Mouse (Mus musculus) liver, embryonic 14.5 days (tissue): ENCODE data around the gene Necab2. TPM values are rescaled to one million over a fixed set of nuclear protein-coding genes. Genes with fewer than 3 reads are reported as not detected.

ENCODE experiments used
- ATAC-seq: fragments of 200-750 bp; cut with Nextera tagmentation; 2 replicates; pipeline ENCODE4 v1.8.0; 2017; ENCODE audit warnings: moderate number of reproducible peaks, mild to moderate bottlenecking, moderate library complexity; ENCODE audit not compliant: insufficient read depth
- DNase-seq, 3 experiments: peaks; one replicate each; pipeline ENCODE4 v3.0.0-alpha.2; 2012 to 2013; ENCODE audit warnings: low read depth in 3 of 3, low spot score in 3 of 3
- H3K27ac ChIP-seq: fragments of 300-500 bp; sonication (generic); 2 replicates; pipeline ENCODE4 v1.5.1; 2014; ENCODE audit warnings: moderate library complexity, mild to moderate bottlenecking, control low read depth, inconsistent platforms
- H3K27me3 ChIP-seq: fragments of 300-500 bp; sonication (generic); 2 replicates; pipeline ENCODE4 v1.6.1; 2014; ENCODE audit warnings: mild to moderate bottlenecking, low read length, moderate library complexity; ENCODE audit not compliant: control insufficient read depth, insufficient read depth
- H3K36me3 ChIP-seq: fragments of 300-500 bp; sonication (generic); replicated peaks from 2 replicates; pipeline ENCODE4 v1.6.1; 2014; ENCODE audit warnings: low read depth; ENCODE audit not compliant: control insufficient read depth, insufficient read depth
- H3K4me1 ChIP-seq, 2 experiments: fragments of 200-500 bp in 1 of 2; fragments of 300-500 bp in 1 of 2; sonication (generic) in 1 of 2; replicated peaks; 2 replicates each; pipeline ENCODE4 v1.6.1; 2012 to 2014; ENCODE audit warnings: antibody characterized with exemption in 1 of 2, inconsistent platforms in 1 of 2, low read length in 1 of 2; ENCODE audit not compliant: control insufficient read depth in 2 of 2, insufficient read depth in 2 of 2
- H3K4me2 ChIP-seq: fragments of 300-500 bp; sonication (generic); 2 replicates; pipeline ENCODE4 v1.6.1; 2014; ENCODE audit warnings: low read depth, mild to moderate bottlenecking, control low read depth, moderate library complexity
- H3K4me3 ChIP-seq, 2 experiments: fragments of 200-500 bp in 1 of 2; fragments of 300-500 bp in 1 of 2; sonication (generic) in 1 of 2; 2 replicates each; pipeline ENCODE4 v1.5.1; 2012 to 2014; ENCODE audit warnings: low read depth in 2 of 2, low read length in 2 of 2, mild to moderate bottlenecking in 2 of 2, control low read depth in 1 of 2, inconsistent platforms in 1 of 2, moderate library complexity in 1 of 2; ENCODE audit not compliant: insufficient read depth in 1 of 2
- H3K9ac ChIP-seq: fragments of 300-500 bp; sonication (generic); replicated peaks from 2 replicates; pipeline ENCODE4 v1.6.1; 2014; ENCODE audit warnings: mild to moderate bottlenecking, control low read depth, moderate library complexity
- H3K9me3 ChIP-seq: fragments of 300-500 bp; sonication (generic); 2 replicates; pipeline ENCODE4 v1.6.1; 2016; ENCODE audit warnings: low read length, mixed read lengths; ENCODE audit not compliant: control insufficient read depth
- CTCF ChIP-seq: IDR thresholded peaks from 2 replicates; pipeline ENCODE4 v1.5.1; 2016; ENCODE audit warnings: antibody characterized with exemption, low read depth, control low read depth
- EP300 ChIP-seq: IDR thresholded peaks from 2 replicates; pipeline ENCODE4 v1.6.1; 2016; ENCODE audit warnings: antibody characterized with exemption, low read depth
- WGBS: fragments of 180-500 bp; shearing (Covaris S2); extraction: QIAGEN DNeasy Blood & Tissue Kit; methylation state at CpG from one replicate; pipeline ENCODE4 v1.1.7; 2014; ENCODE audit not compliant: insufficient replicate concordance; 5-methylcytosine and 5-hydroxymethylcytosine counted together
- polyA plus RNA-seq, 2 experiments: library from polyadenylated mRNA; depleted of rRNA in 1 of 2; stranded (reverse) in 1 of 2; unstranded in 1 of 2; fragments of >200 nt; fragmentation: Nextera tagmentation in 1 of 2; extraction: Ambion mirVana in 1 of 2; gene quantifications; 2 replicates each; pipeline versions ENCODE4 v1.2.1 to v1.2.3; 2012 to 2014

Necab2 gene
- polyA plus RNA-seq, 2 experiments: 0.06 TPM; not detected in 1

GRCm38 (mm10) chr8:119413605-119414004 lies 32.9 kb upstream of the Necab2 start:
- TF ChIP-seq CTCF (no peak), EP300 (no peak)

GRCm38 (mm10) chr8:119420318-119420717 lies 26.2 kb upstream of the Necab2 start:
- no peaks in the 10 kb centered on the region for H3K9me3 ChIP-seq
- H3K36me3 ChIP-seq: no peaks in the 10 kb centered on the region
- H3K27ac ChIP-seq: no peak overlapping the region
- H3K27me3 ChIP-seq: no peaks in the 10 kb centered on the region
- no peak overlapping the region for H3K4me3 ChIP-seq
- peaks cover 0 to 8% of the 10 kb centered on the region in 2 experiments; a peak in 1 of 4 replicates for H3K4me1 ChIP-seq
- DNase-seq (no peak), ATAC-seq (no peak)
- H3K9ac ChIP-seq: no peak overlapping the region
- H3K4me2 ChIP-seq: no peak overlapping the region
- TF ChIP-seq CTCF (no peak), EP300 (no peak)
- 58% methylated on average over 7 of the region's 7 CpGs for WGBS

More at GRCm38 (mm10) chr8:119413605-119414004, 32.9 kb upstream of the Necab2 start:
- no peaks in the 10 kb centered on the region for H3K4me1 ChIP-seq
- H3K4me2 ChIP-seq: no peak overlapping the region
- no peak for ATAC-seq
- no peaks in the 10 kb centered on the region for H3K27me3 ChIP-seq
- no peaks in the 10 kb centered on the region for H3K36me3 ChIP-seq
- H3K9me3 ChIP-seq: no peaks in the 10 kb centered on the region
- no peak for DNase-seq
- no peak overlapping the region for H3K27ac ChIP-seq
- H3K4me3 ChIP-seq: no peak overlapping the region
- H3K9ac ChIP-seq: no peak overlapping the region
- 65% methylated on average over 10 of the region's 10 CpGs for WGBS

- DNase-seq (no peak), ATAC-seq (no peak)
- Histone ChIP-seq H3K4me3 (no peak overlapping the region), H3K9ac (no peak overlapping the region), H3K4me1 (peaks cover 0 to 15% of the 10 kb centered on the region in 2 experiments; a peak in 1 of 4 replicates), H3K27ac (no peak overlapping the region), H3K9me3 (no peaks in the 10 kb centered on the region), H3K4me2 (no peak overlapping the region), H3K27me3 (no peaks in the 10 kb centered on the region), H3K36me3 (no peaks in the 10 kb centered on the region)
- 42% methylated on average over 9 of the region's 9 CpGs for WGBS
- TF ChIP-seq EP300 (no peak), CTCF (no peak)
Measured at GRCm38 (mm10) chr8:119421603-119422122, 24.9 kb upstream of the Necab2 start.

GRCm38 (mm10) chr8:119422123-119422711 lies 24.3 kb upstream of the Necab2 start:
- no peaks in the 10 kb centered on the region for H3K9me3 ChIP-seq
- H3K4me3 ChIP-seq: no peak overlapping the region
- H3K27me3 ChIP-seq: no peaks in the 10 kb centered on the region
- H3K4me1 ChIP-seq: peaks cover 0 to 16% of the 10 kb centered on the region in 2 experiments; a peak in 1 of 4 replicates
- 0 out of 2 replicates have a peak, but pooled peaks have one; percentile 10 for ATAC-seq
- H3K9ac ChIP-seq: no peak overlapping the region
- 0 out of 2 replicates have a peak overlapping the region, but pooled peaks have one; percentile 13 for H3K4me2 ChIP-seq
- no peak for TF ChIP-seq EP300
- no peak for TF ChIP-seq CTCF
- 41% methylated on average over 9 of the region's 9 CpGs for WGBS
- DNase-seq: no peak
- H3K27ac ChIP-seq: no peak overlapping the region
- H3K36me3 ChIP-seq: no peaks in the 10 kb centered on the region

GRCm38 (mm10) chr8:119423631-119424141 lies 22.8 kb upstream of the Necab2 start:
- Histone ChIP-seq H3K36me3 (no peaks in the 10 kb centered on the region), H3K9ac (no peak overlapping the region), H3K4me1 (peaks cover 0 to 16% of the 10 kb centered on the region in 2 experiments; a peak in 1 of 4 replicates), H3K4me3 (0 out of 4 replicates have a peak overlapping the region, but pooled peaks of 1 of the 2 experiments have one; percentile 1), H3K27me3 (no peaks in the 10 kb centered on the region), H3K4me2 (peak overlapping the region; percentile 23), H3K9me3 (no peaks in the 10 kb centered on the region), H3K27ac (no peak overlapping the region)
- ATAC-seq (peak; percentile 27; the same call in 1 of the 2 replicates), DNase-seq (no peak)
- TF ChIP-seq EP300 (no peak), CTCF (no peak)
- WGBS: 20% methylated on average over 9 of the region's 9 CpGs
